Mouse (Mus musculus): ENCODE measurements at regions not wholly inside any gene's neighbourhood (a gene's known extent, or its start where the extent isn't known, plus 50 kb on each side); places are given as distances from the start of the nearest gene placed in this dataset.

GRCm38 (mm10) chr6:66470627-66471249 is 64.5 kb upstream of the Mad2l1 start:
- DNase-seq (ENCODE audit: low read depth): no peak
- TF ChIP-seq POLR2A (IDR thresholded peaks at IDR 0.05; ENCODE audit: borderline replicate concordance, extremely low read depth, insufficient read depth, insufficient read length, poor library complexity, severe bottlenecking) (no peak), CTCF (IDR thresholded peaks at IDR 0.05; ENCODE audit: borderline replicate concordance, extremely low read depth, insufficient read depth, insufficient read length) (no peak)

- TF ChIP-seq POLR2A (IDR thresholded peaks at IDR 0.05; ENCODE audit: borderline replicate concordance, extremely low read depth, insufficient read depth, insufficient read length, poor library complexity, severe bottlenecking): no peak
- no peak for TF ChIP-seq CTCF (IDR thresholded peaks at IDR 0.05; ENCODE audit: borderline replicate concordance, extremely low read depth, insufficient read depth, insufficient read length)
- DNase-seq (ENCODE audit: low read depth): no peak
These were observed 63.4 kb upstream of the Mad2l1 start for GRCm38 (mm10) chr6:66471786-66472185.

- DNase-seq (ENCODE audit: low read depth): no peak
- TF ChIP-seq POLR2A (IDR thresholded peaks at IDR 0.05; ENCODE audit: borderline replicate concordance, extremely low read depth, insufficient read depth, insufficient read length, poor library complexity, severe bottlenecking) (no peak), CTCF (IDR thresholded peaks at IDR 0.05; ENCODE audit: borderline replicate concordance, extremely low read depth, insufficient read depth, insufficient read length) (no peak)
These were observed 62.5 kb upstream of the Mad2l1 start for GRCm38 (mm10) chr6:66472697-66473096.

GRCm38 (mm10) chr6:66477575-66477974 is 57.6 kb upstream of the Mad2l1 start:
- TF ChIP-seq CTCF (IDR thresholded peaks at IDR 0.05; ENCODE audit: borderline replicate concordance, extremely low read depth, insufficient read depth, insufficient read length) (no peak), POLR2A (IDR thresholded peaks at IDR 0.05; ENCODE audit: borderline replicate concordance, extremely low read depth, insufficient read depth, insufficient read length, poor library complexity, severe bottlenecking) (no peak)

GRCm38 (mm10) chr6:66478326-66478964 is 56.7 kb upstream of the Mad2l1 start:
- TF ChIP-seq POLR2A (IDR thresholded peaks at IDR 0.05; ENCODE audit: borderline replicate concordance, extremely low read depth, insufficient read depth, insufficient read length, poor library complexity, severe bottlenecking) (no peak), CTCF (IDR thresholded peaks at IDR 0.05; ENCODE audit: borderline replicate concordance, extremely low read depth, insufficient read depth, insufficient read length) (no peak)
- DNase-seq (ENCODE audit: low read depth): no peak

More at GRCm38 (mm10) chr6:66477575-66477974, 57.6 kb upstream of the Mad2l1 start:
- no peak for DNase-seq (ENCODE audit: low read depth)

- no peak for DNase-seq (ENCODE audit: low read depth)
- TF ChIP-seq CTCF (IDR thresholded peaks at IDR 0.05; ENCODE audit: borderline replicate concordance, extremely low read depth, insufficient read depth, insufficient read length) (no peak), POLR2A (IDR thresholded peaks at IDR 0.05; ENCODE audit: borderline replicate concordance, extremely low read depth, insufficient read depth, insufficient read length, poor library complexity, severe bottlenecking) (no peak)
These were observed 55.6 kb upstream of the Mad2l1 start for GRCm38 (mm10) chr6:66479576-66479975.

GRCm38 (mm10) chr6:66480207-66480606 is 55.0 kb upstream of the Mad2l1 start:
- peak; percentile 36; the same call in 1 of the 2 replicates for TF ChIP-seq CTCF (IDR thresholded peaks at IDR 0.05; ENCODE audit: borderline replicate concordance, extremely low read depth, insufficient read depth, insufficient read length)
- no peak for TF ChIP-seq POLR2A (IDR thresholded peaks at IDR 0.05; ENCODE audit: borderline replicate concordance, extremely low read depth, insufficient read depth, insufficient read length, poor library complexity, severe bottlenecking)
- DNase-seq (ENCODE audit: low read depth): peak; percentile 11

- DNase-seq (ENCODE audit: low read depth): no peak
- TF ChIP-seq CTCF (IDR thresholded peaks at IDR 0.05; ENCODE audit: borderline replicate concordance, extremely low read depth, insufficient read depth, insufficient read length) (no peak), POLR2A (IDR thresholded peaks at IDR 0.05; ENCODE audit: borderline replicate concordance, extremely low read depth, insufficient read depth, insufficient read length, poor library complexity, severe bottlenecking) (no peak)
These were observed 52.4 kb upstream of the Mad2l1 start for GRCm38 (mm10) chr6:66482797-66483196.
